Mouse (Mus musculus) lung, postnatal 36 days (tissue): ENCODE results near the gene Telo2.

Source experiments
- DNase-seq: peaks from one replicate; pipeline ENCODE4 v3.0.0; 2022; ENCODE audit warnings: mixed read lengths

Telo2 gene

GRCm38 (mm10) chr17:25100052-25100451, 15.7 kb downstream of the Telo2 start:
- no peak for DNase-seq

GRCm38 (mm10) chr17:25096221-25096620, 19.5 kb downstream of the Telo2 start:
- DNase-seq = no peak

GRCm38 (mm10) chr17:25090450-25090849, 25.3 kb downstream of the Telo2 start:
- DNase-seq = no peak

- no peak for DNase-seq
Observed at GRCm38 (mm10) chr17:25089158-25089557, 26.6 kb downstream of the Telo2 start.

- no peak for DNase-seq
Observed at GRCm38 (mm10) chr17:25086724-25087123, 29.0 kb downstream of the Telo2 start.

- DNase-seq = no peak
Observed at GRCm38 (mm10) chr17:25084835-25085385, 30.9 kb downstream of the Telo2 start.

- peak; percentile 86 for DNase-seq
Observed at GRCm38 (mm10) chr17:25083444-25083931, 32.3 kb downstream of the Telo2 start, which contains the start of gene Tmem204. Tmem204 (minus strand) TSS chr17:25083591.

- no peak for DNase-seq
Observed at GRCm38 (mm10) chr17:25082887-25083286, 32.9 kb downstream of the Telo2 start.

GRCm38 (mm10) chr17:25082081-25082847, 33.5 kb downstream of the Telo2 start:
- peak; percentile 85 for DNase-seq

GRCm38 (mm10) chr17:25080960-25081381, 34.8 kb downstream of the Telo2 start:
- DNase-seq = peak; percentile 91

GRCm38 (mm10) chr17:25080210-25080609, 35.6 kb downstream of the Telo2 start:
- no peak for DNase-seq

GRCm38 (mm10) chr17:25077771-25078372, 37.9 kb downstream of the Telo2 start:
- peak; percentile 84 for DNase-seq

- no peak for DNase-seq
Observed at GRCm38 (mm10) chr17:25076906-25077305, 38.9 kb downstream of the Telo2 start.

GRCm38 (mm10) chr17:25068690-25069089, 47.1 kb downstream of the Telo2 start:
- DNase-seq = no peak

GRCm38 (mm10) chr17:25067442-25067851, 48.3 kb downstream of the Telo2 start:
- DNase-seq = peak; percentile 87

- peak; percentile 50 for DNase-seq
Observed at GRCm38 (mm10) chr17:25066595-25066994, 49.2 kb downstream of the Telo2 start.

- no peak for DNase-seq
Observed at GRCm38 (mm10) chr17:25065189-25065588, 50.6 kb downstream of the Telo2 start.

- DNase-seq = peak; percentile 88
Observed at GRCm38 (mm10) chr17:25064351-25064750, 51.4 kb downstream of the Telo2 start.

GRCm38 (mm10) chr17:25063872-25064271, 51.9 kb downstream of the Telo2 start:
- no peak for DNase-seq

- DNase-seq = no peak
Observed at GRCm38 (mm10) chr17:25063261-25063660, 52.5 kb downstream of the Telo2 start.

- DNase-seq = no peak
Observed at GRCm38 (mm10) chr17:25057041-25057440, 58.7 kb downstream of the Telo2 start.

GRCm38 (mm10) chr17:25053274-25053673, 62.5 kb downstream of the Telo2 start:
- DNase-seq = no peak
